Comparison of ENCODE assay signal across 29 mouse cellular contexts in genomic region chr5:119567639-119568038, GRCm38 (mm10).
"Had no signal": no experiment of that assay in that cellular context is flagged by ENCODE, and none has a peak within 500 bp of the region (broad histone marks: within the 10 kb centered on the region; RNA-seq: fewer than 3 reads in every experiment).

No protein-coding gene starts in this region.

- H3K27ac ChIP-seq: embryonic facial prominence, embryonic 10.5 days; embryonic facial prominence, embryonic 12.5 days; embryonic facial prominence, embryonic 13.5 days; embryonic facial prominence, embryonic 15.5 days; forebrain, embryonic 10.5 days; forebrain, embryonic 12.5 days; forebrain, embryonic 13.5 days; forebrain, embryonic 15.5 days; gastrocnemius, adult 2 months had no signal

- H3K9me3 ChIP-seq: embryonic facial prominence, embryonic 15.5 days; forebrain, embryonic 15.5 days had no signal

- H3K9ac ChIP-seq: embryonic facial prominence, embryonic 12.5 days; embryonic facial prominence, embryonic 13.5 days; embryonic facial prominence, embryonic 15.5 days; forebrain, embryonic 12.5 days; forebrain, embryonic 13.5 days; forebrain, embryonic 15.5 days; forebrain, postnatal 0 days had no signal

- H3K4me3 ChIP-seq: embryonic facial prominence, embryonic 10.5 days; embryonic facial prominence, embryonic 12.5 days; embryonic facial prominence, embryonic 13.5 days; embryonic facial prominence, embryonic 15.5 days; erythroblast, embryonic 14.5 days; forebrain, embryonic 10.5 days; forebrain, embryonic 12.5 days; forebrain, embryonic 13.5 days; forebrain, embryonic 15.5 days; gastrocnemius, adult 2 months had no signal

- H3K4me2 ChIP-seq: embryonic facial prominence, embryonic 12.5 days; embryonic facial prominence, embryonic 13.5 days; embryonic facial prominence, embryonic 15.5 days; forebrain, embryonic 12.5 days; forebrain, embryonic 13.5 days; forebrain, embryonic 15.5 days had no signal

- H3K36me3 ChIP-seq: embryonic facial prominence, embryonic 10.5 days; embryonic facial prominence, embryonic 15.5 days; forebrain, embryonic 10.5 days; forebrain, embryonic 12.5 days; forebrain, embryonic 15.5 days had no signal

- DNase-seq: cerebellum, adult 18-20 months; cerebellum, adult 2 months; cerebellum, adult 8-10 months; cerebellum, adult 9-10 months; cerebellum, adult 9-11 months; cerebellum, postnatal 10 days; cerebellum, postnatal 14 days; cerebellum, postnatal 25 days; cerebellum, postnatal 36 days; embryo, embryonic 11 days; forebrain, postnatal 0 days; gastrocnemius, adult 2 months; gastrocnemius, postnatal 10 days; gastrocnemius, postnatal 14 days; gastrocnemius, postnatal 25 days; gastrocnemius, postnatal 36 days; heart, adult 11 months; heart, adult 18-20 months had no signal

- ATAC-seq: forebrain, embryonic 13.5 days; forebrain, embryonic 14.5 days; forebrain, embryonic 15.5 days; forebrain, embryonic 16.5 days; forebrain, postnatal 0 days had no signal

- H3K27me3 ChIP-seq: forebrain, embryonic 15.5 days had no signal
